Mouse (Mus musculus): Measurements from ENCODE around the gene Slc22a13.

- TF ChIP-seq CTCF (IDR thresholded peaks at IDR 0.05; ENCODE audit: borderline replicate concordance, control insufficient read depth, extremely low read depth, insufficient read depth, low read length, poor library complexity) (no peak), POLR2A (IDR thresholded peaks at IDR 0.05; ENCODE audit: control insufficient read depth, extremely low read depth, insufficient read depth, low read length, poor library complexity) (no peak)
Observed at GRCm38 (mm10) chr9:119219667-119220066, 10.8 kb upstream of the Slc22a13 start.
